Mouse (Mus musculus): ENCODE measurements at regions not wholly inside any gene's neighbourhood (a gene's known extent, or its start where the extent isn't known, plus 50 kb on each side); places are given as distances from the start of the nearest gene placed in this dataset.
"Not testable (repeated sequence)": the region's sequence is repeated elsewhere in the genome, so short reads cannot be mapped to it uniquely, and the experiment has no call there.

- not testable (repeated sequence) for DNase-seq (ENCODE audit: low spot score)
Observed at GRCm38 (mm10) chr12:23216521-23216920, 563.5 kb downstream of the Gm10330 start.

GRCm38 (mm10) chr12:23189546-23189945, 590.5 kb downstream of the Gm10330 start:
- DNase-seq (ENCODE audit: low spot score), result peak; percentile 18

GRCm38 (mm10) chr12:23189110-23189509, 591.0 kb downstream of the Gm10330 start:
- not testable (repeated sequence) for DNase-seq (ENCODE audit: low spot score)
